Mouse (Mus musculus) embryonic fibroblast, embryonic 13.5 days (primary cell): Measurements from ENCODE around the gene Eif2s2.
"Not testable (repeated sequence)": the region's sequence is repeated elsewhere in the genome, so short reads cannot be mapped to it uniquely, and the experiment has no call there.

ENCODE experiments used
- CTCF ChIP-seq: IDR thresholded peaks from 2 replicates; pipeline ENCODE4 v1.5.1; 2011; ENCODE audit warnings: mild to moderate bottlenecking, control low read depth, low read length, moderate library complexity, borderline replicate concordance; ENCODE audit not compliant: insufficient read depth
- POLR2A ChIP-seq: IDR thresholded peaks from 2 replicates; pipeline ENCODE4 v1.6.1; 2011; ENCODE audit warnings: low read depth, mild to moderate bottlenecking, control low read depth, low read length, moderate library complexity

- TF ChIP-seq POLR2A, CTCF: not testable (repeated sequence)
These were observed 15.5 kb upstream of the Eif2s2 start for GRCm38 (mm10) chr2:154908223-154908622.
